Mouse (Mus musculus) forebrain, embryonic 14.5 days (tissue): ENCODE results near the gene Pou2f2. TPM values are rescaled to one million over a fixed set of nuclear protein-coding genes. Genes with fewer than 3 reads are reported as not detected.

Experiments
- ATAC-seq: fragments of 200-750 bp; cut with Nextera tagmentation; 2 replicates; pipeline ENCODE4 v1.8.0; 2017; ENCODE audit warnings: mild to moderate bottlenecking, moderate library complexity
- DNase-seq: peaks from one replicate; pipeline ENCODE4 v3.0.0-alpha.2; 2015; ENCODE audit warnings: low spot score
- H3K27ac ChIP-seq: fragments of 300-500 bp; sonication (generic); 2 replicates; pipeline ENCODE4 v1.5.1; 2014; ENCODE audit warnings: low read depth, mild to moderate bottlenecking, control low read depth, low read length, moderate library complexity
- H3K27me3 ChIP-seq: fragments of 300-500 bp; sonication (generic); replicated peaks from 2 replicates; pipeline ENCODE4 v1.6.1; 2014; ENCODE audit warnings: low read length, control low read depth, mixed read lengths; ENCODE audit not compliant: control insufficient read depth, insufficient read depth
- H3K36me3 ChIP-seq: fragments of 300-500 bp; sonication (generic); 2 replicates; pipeline ENCODE4 v1.6.1; 2014; ENCODE audit warnings: low read length, control low read depth; ENCODE audit not compliant: control insufficient read depth, insufficient read depth
- H3K4me1 ChIP-seq: fragments of 300-500 bp; sonication (generic); 2 replicates; pipeline ENCODE4 v1.6.1; 2014; ENCODE audit warnings: antibody characterized with exemption, low read length, control low read depth; ENCODE audit not compliant: control insufficient read depth, insufficient read depth
- H3K4me2 ChIP-seq: fragments of 300-500 bp; sonication (generic); 2 replicates; pipeline ENCODE4 v1.6.1; 2014; ENCODE audit warnings: mild to moderate bottlenecking, control low read depth, low read length
- H3K4me3 ChIP-seq: fragments of 300-500 bp; sonication (generic); 2 replicates; pipeline ENCODE4 v1.5.1; 2014; ENCODE audit warnings: low read depth, low read length, control low read depth
- H3K9ac ChIP-seq: fragments of 300-500 bp; sonication (generic); 2 replicates; pipeline ENCODE4 v1.6.1; 2014; ENCODE audit warnings: mild to moderate bottlenecking, low read length, control low read depth, moderate library complexity
- H3K9me3 ChIP-seq: fragments of 300-500 bp; sonication (generic); replicated peaks from 2 replicates; pipeline ENCODE4 v1.6.1; 2016; ENCODE audit warnings: low read length, control low read depth, mixed read lengths; ENCODE audit not compliant: control insufficient read depth
- WGBS: fragments of 180-500 bp; shearing (Covaris S2); extraction: QIAGEN DNeasy Blood & Tissue Kit; methylation state at CpG from one replicate; pipeline ENCODE4 v1.1.7; 2014; 5-methylcytosine and 5-hydroxymethylcytosine counted together
- polyA plus RNA-seq: library from polyadenylated mRNA; unstranded; fragments of >200 nt; fragmentation: Nextera tagmentation; extraction: Ambion mirVana; gene quantifications from 2 replicates; pipeline ENCODE4 v1.2.1, GENCODE M21; 2014

Gene Pou2f2
- polyA plus RNA-seq, 1 experiment from 2014 or later = 15.5 TPM

DNA sequence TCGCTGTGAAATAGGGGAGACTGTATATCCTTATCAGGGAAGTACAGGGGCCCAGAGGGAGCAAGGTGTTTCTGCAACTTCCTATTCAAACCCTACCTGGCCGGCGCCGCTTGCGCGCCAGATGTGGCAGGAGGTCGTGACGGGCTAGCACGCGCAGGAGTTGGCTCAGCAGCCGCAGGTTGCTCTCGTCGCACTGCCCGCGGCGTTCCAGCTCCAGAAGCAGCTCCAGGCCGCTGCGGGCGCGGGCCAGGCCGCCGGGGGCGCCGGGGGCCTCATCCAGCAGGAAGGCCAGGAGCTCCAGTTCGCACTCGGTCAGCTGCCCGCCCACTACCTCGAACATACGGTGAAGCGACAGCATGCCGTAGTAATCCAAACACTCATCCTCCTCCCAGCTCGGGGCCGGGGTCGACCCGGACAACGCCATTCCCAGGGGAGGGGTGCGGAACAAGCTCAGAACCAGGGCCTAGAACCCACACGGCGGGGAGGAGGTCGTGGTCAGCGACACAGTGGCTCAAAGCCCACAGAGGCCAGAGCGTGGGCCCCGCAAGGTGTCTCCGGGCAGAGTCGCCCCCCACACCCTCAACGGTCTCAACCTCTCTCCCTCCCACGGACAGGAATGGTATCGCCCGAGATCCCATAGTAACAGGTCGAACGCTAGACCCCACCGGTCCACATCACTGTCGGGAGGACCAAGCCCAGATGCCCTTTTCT, 39.3 kb upstream of the Pou2f2 start:
- H3K4me1 ChIP-seq = peaks cover 22% of the 10 kb centered on the region
- peak; percentile 4 for ATAC-seq
- WGBS = under 1% methylated on average over 53 of the region's 53 CpGs
- DNase-seq = peak; percentile 68
- H3K9ac ChIP-seq = peak overlapping the region; percentile 83
- peaks cover 14% of the 10 kb centered on the region for H3K36me3 ChIP-seq
- no peaks in the 10 kb centered on the region for H3K27me3 ChIP-seq
- H3K4me3 ChIP-seq = peak overlapping the region; percentile 64
- peak overlapping the region; percentile 75; the same call in 1 of the 2 replicates for H3K27ac ChIP-seq
- H3K9me3 ChIP-seq = no peaks in the 10 kb centered on the region
- H3K4me2 ChIP-seq = peak overlapping the region; percentile 97

DNA sequence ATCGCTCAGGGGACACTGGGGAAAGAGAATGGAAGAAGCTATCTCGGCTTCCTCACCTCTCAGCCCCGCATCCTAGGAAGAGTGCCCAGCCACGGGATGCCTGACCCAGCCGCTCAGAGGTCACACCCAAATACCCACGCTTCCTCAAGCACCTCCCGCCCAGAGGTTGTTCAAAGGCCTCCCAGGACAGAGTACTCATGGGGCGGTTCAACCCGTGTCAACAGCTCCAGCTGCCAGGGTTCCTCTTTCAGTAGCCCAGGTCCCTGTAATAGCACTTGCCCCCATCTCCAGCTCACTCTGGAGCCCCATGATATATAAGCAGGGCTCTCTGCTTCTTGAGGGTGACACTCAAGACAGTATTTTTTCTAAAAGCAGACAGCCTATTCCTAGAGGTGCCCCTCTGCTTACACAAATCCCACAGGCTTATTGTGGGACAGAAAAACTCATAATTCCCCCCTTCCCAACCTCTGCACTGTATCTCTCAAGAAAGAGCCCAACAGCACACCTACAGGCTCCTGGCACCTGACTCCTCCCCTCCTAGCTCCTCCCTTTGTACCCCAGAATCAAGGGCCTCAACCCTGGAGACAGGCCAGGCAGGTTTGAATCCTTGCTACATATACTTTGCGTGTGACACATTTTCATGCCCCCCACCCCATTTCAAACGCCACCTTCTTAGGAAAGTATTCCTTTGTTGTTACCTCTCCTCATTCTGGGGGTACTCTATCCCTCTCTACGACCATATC, 38.3 kb upstream of the Pou2f2 start:
- DNase-seq = no peak
- WGBS = 70% methylated on average over 12 of the region's 12 CpGs
- Histone ChIP-seq H3K9me3 (no peaks in the 10 kb centered on the region), H3K27me3 (no peaks in the 10 kb centered on the region), H3K27ac (no peak overlapping the region), H3K36me3 (peaks cover 11% of the 10 kb centered on the region), H3K4me2 (peak overlapping the region; percentile 97; the same call in 1 of the 2 replicates), H3K4me3 (0 out of 2 replicates have a peak overlapping the region, but pooled peaks have one; percentile 64), H3K4me1 (peaks cover 22% of the 10 kb centered on the region), H3K9ac (no peak overlapping the region)
- ATAC-seq = no peak

DNA sequence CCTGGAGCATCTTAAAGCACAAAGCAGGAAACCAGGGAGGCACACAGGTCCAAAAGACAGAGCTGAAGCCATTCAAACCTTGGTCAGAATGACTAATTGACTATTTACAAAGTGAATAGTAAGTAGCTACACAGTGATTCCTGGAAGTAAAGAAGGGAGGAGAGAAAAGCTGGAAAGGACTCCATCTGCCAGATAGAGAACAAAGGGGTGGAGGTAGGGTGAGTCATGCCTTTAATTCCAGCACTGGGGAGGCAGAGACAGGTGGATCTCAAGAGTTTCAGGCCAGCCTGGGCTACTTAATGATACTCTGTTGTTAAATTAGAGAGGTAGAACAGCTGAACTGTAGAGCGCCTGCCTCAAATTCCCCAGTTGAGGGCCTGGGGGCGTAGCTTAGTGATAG, 34.6 kb upstream of the Pou2f2 start:
- 95% methylated on average over 2 of the region's 2 CpGs for WGBS
- no peak for DNase-seq
- no peaks in the 10 kb centered on the region for H3K27me3 ChIP-seq
- H3K4me3 ChIP-seq = no peak overlapping the region
- peaks cover 7% of the 10 kb centered on the region for H3K4me1 ChIP-seq
- H3K36me3 ChIP-seq = peaks cover 34% of the 10 kb centered on the region
- H3K9me3 ChIP-seq = no peaks in the 10 kb centered on the region
- no peak overlapping the region for H3K4me2 ChIP-seq
- no peak overlapping the region for H3K27ac ChIP-seq
- ATAC-seq = no peak
- no peak overlapping the region for H3K9ac ChIP-seq

DNA sequence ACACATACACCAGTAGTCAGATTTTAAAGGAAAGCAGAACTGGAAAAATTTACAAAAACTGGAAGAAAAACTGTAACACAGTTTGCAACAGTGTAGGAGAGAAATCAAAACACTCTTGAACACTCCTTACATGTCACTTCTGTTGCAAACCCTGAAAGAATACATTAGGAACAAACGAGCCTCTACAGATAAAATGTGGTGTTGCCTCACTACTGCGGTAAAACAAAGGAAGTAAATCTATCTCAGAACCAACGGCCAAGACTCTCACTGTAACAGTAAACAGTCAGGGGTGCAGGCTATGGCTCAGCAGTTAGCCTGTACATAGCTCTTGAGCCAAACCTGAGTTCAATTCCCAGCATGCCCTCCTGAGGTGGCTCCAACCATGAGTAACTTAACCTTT, 33.6 kb upstream of the Pou2f2 start:
- no peaks in the 10 kb centered on the region for H3K9me3 ChIP-seq
- H3K36me3 ChIP-seq = peaks cover 39% of the 10 kb centered on the region
- no peak overlapping the region for H3K4me3 ChIP-seq
- H3K9ac ChIP-seq = no peak overlapping the region
- no peak for DNase-seq
- no peak overlapping the region for H3K4me2 ChIP-seq
- WGBS = 77% methylated on average over 3 of the region's 3 CpGs
- no peaks in the 10 kb centered on the region for H3K27me3 ChIP-seq
- H3K4me1 ChIP-seq = no peaks in the 10 kb centered on the region
- ATAC-seq = no peak
- H3K27ac ChIP-seq = no peak overlapping the region

DNA sequence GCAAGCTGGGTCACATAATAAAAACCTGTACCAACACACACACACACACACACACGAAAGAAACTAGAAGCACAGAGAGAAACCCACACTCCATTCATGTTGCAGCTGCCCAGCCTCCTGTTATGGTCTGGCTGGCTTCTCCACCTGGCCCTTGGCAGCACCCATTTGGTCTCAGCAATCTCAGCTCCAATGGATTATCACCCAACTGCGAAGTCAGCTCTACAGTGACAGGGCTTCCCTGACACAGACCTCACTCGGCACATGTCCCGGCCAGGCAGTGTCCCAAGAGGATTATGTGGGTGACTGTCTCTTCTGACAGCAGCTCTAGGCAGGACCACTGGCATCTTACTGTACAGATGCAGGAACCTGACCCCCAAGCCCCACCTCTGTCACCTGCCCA, 31.0 kb upstream of the Pou2f2 start:
- no peak overlapping the region for H3K4me2 ChIP-seq
- H3K4me3 ChIP-seq = no peak overlapping the region
- no peaks in the 10 kb centered on the region for H3K9me3 ChIP-seq
- no peaks in the 10 kb centered on the region for H3K27me3 ChIP-seq
- no peak overlapping the region for H3K9ac ChIP-seq
- no peaks in the 10 kb centered on the region for H3K4me1 ChIP-seq
- DNase-seq (no peak), ATAC-seq (no peak)
- H3K36me3 ChIP-seq = peaks cover 44% of the 10 kb centered on the region
- WGBS = 92% methylated on average over 4 of the region's 4 CpGs
- no peak overlapping the region for H3K27ac ChIP-seq

DNA sequence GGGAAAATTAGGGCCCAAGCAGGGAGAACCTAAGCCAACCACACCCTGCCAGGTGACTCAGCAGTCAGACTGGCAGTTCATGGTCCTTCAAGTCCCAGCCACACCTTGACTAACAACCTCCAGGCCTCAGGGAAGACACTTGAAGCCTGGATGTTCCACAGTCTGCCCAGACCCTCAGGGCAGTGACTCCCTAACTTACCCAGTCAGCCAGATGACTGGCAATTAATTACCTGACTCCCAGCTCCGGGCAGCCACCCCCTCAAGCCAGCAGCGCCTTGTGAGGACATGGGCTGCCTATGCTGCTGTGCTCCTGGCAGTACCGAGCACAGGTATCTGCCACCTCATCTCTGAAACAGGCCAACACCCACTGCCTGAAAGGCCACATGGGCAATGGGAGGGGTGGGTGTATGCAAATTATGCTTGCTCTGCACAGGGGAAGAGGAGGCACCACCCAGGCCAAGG, 29.7 kb upstream of the Pou2f2 start:
- Histone ChIP-seq H3K4me2 (no peak overlapping the region), H3K4me3 (no peak overlapping the region), H3K27ac (no peak overlapping the region), H3K27me3 (no peaks in the 10 kb centered on the region), H3K4me1 (no peaks in the 10 kb centered on the region), H3K9me3 (no peaks in the 10 kb centered on the region), H3K9ac (no peak overlapping the region), H3K36me3 (peaks cover 39% of the 10 kb centered on the region)
- DNase-seq (no peak), ATAC-seq (no peak)
- WGBS = 84% methylated on average over 3 of the region's 3 CpGs

DNA sequence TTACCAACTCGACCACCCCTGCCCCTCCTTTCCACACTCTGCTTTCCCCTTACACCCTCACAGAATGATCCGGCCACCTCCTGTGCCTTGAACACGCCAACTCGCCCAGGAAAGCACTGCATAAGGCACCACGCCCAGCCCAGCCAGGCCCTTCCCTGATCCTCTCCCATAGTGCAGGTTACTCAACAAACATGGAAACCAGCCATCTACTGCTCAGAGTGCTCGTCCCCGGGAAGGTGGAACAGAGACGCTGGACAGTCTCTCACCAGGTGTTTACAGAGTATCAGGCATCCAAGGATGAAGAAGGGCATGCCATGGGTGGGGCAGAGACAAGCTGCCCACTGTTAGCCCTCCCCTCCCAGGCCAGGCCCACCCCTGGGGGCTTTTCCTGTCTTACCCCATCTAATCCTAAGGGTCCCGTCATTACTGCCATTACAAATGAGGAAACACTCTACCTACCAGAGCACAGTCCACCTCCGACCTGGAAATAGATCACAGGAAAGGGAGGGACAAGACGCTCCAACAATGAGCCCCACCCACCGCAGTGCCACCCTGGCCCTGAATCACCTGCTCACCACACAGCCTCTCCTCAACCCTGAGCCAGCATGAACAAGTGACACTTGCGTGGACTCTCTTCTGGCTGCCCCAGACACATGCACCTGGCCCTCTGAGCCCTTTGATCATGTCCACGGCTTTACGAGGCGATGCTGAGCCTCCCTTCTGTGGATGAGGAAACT, 26.7 kb upstream of the Pou2f2 start:
- H3K9ac ChIP-seq = no peak overlapping the region
- no peaks in the 10 kb centered on the region for H3K27me3 ChIP-seq
- peaks cover 58% of the 10 kb centered on the region for H3K36me3 ChIP-seq
- no peak overlapping the region for H3K27ac ChIP-seq
- H3K4me3 ChIP-seq = no peak overlapping the region
- H3K4me1 ChIP-seq = no peaks in the 10 kb centered on the region
- ATAC-seq (no peak), DNase-seq (no peak)
- no peaks in the 10 kb centered on the region for H3K9me3 ChIP-seq
- WGBS = 87% methylated on average over 16 of the region's 16 CpGs
- no peak overlapping the region for H3K4me2 ChIP-seq

DNA sequence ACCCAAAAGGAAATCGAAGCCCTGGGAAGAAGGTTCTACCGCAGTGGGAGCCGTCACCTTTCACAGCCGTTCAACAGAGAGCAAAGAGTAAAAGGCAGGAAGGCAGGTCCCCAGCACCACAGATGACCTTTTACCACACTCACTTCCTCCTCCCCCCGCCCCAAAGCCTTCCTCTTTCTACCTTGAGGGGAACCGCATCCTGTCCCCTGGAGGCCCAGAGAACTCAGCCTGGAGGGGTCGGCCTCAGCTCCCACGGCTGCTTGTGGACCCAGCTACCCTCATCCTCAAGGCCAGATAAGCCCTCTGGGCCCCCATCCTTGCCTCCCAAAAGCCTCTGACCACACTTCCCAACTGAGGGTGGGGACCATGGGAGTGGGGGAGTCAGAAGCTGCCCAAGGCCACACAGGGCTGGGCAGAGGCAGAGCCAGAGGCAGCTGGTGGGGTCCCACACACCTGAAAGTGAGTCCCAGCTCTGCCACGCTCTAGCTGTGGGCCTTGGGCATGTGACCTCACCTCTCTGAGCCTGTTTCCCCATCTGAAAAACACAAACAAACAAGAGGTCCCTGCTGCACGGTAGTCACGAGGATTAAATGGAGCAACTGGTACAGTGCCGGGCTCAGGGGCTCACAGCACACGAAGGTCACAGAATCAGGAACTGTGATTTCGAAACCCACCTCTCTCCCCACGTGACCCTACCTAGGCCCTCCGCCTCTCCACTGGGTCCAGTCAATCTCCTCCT, 26.0 kb upstream of the Pou2f2 start:
- Histone ChIP-seq H3K4me2 (no peak overlapping the region), H3K4me1 (no peaks in the 10 kb centered on the region), H3K9me3 (no peaks in the 10 kb centered on the region), H3K36me3 (peaks cover 51% of the 10 kb centered on the region), H3K4me3 (no peak overlapping the region), H3K27me3 (no peaks in the 10 kb centered on the region), H3K27ac (no peak overlapping the region), H3K9ac (no peak overlapping the region)
- DNase-seq (no peak), ATAC-seq (no peak)
- WGBS = 92% methylated on average over 16 of the region's 16 CpGs
